ENCODE assay signal across 31 mouse cellular contexts in the genomic region with DNA sequence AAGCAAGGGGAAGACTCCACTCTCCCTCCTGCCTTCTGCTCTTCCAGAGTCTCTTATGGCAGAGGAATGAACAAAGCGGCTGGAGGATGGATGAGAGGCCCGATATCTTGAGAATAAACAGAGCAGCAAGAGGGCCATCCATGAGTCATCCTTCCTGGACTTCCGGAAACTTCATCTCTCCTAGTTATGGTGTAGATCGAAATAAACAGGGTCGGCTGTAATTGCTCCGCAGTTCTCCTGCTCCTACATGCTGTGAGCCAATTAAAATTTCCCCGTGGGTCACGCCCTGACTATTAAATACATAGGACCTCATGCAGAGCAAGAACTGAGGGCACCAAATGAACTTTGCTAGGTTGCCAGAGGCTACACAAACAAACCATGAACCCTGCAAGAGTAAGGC. TPM values are rescaled to one million over a fixed set of nuclear protein-coding genes. Genes with fewer than 3 reads are reported as not detected.
DNase-seq lines count a peak whose midpoint lies in the region; ATAC-seq lines count a peak whose summit lies in the region.
"Had no signal": no experiment of that assay in that cellular context is flagged by ENCODE, and none has a peak within 500 bp of the region (broad histone marks: within the 10 kb centered on the region; RNA-seq: fewer than 3 reads in every experiment).

No protein-coding gene starts in this region.

- H3K4me1 ChIP-seq in forebrain, embryonic 10.5 days: peaks cover 23% of the 10 kb centered on the region
- H3K4me1 ChIP-seq in forebrain, embryonic 15.5 days: no peaks in the 10 kb centered on the region
- H3K4me1 ChIP-seq in intestine, embryonic 16.5 days (ENCODE audit: control insufficient read depth, insufficient read depth, low read length): no peaks in the 10 kb centered on the region
- H3K4me1 ChIP-seq: forebrain, embryonic 13.5 days; liver, embryonic 13.5 days; midbrain, embryonic 13.5 days; stomach, embryonic 15.5 days had no signal

- peak; percentile 33 for DNase-seq in forebrain, embryonic 10.5 days (ENCODE audit: extremely low spot score, low spot score)
- peak; percentile 27 for DNase-seq in 416B (ENCODE audit: low read depth)
- peak; percentile 43 for DNase-seq in R1 (ENCODE audit: low read depth, low spot score)
- no peak for DNase-seq in adipocyte (ENCODE audit: low spot score)
- DNase-seq in cerebellum, postnatal 10 days: no peak
- DNase-seq: adrenal gland, postnatal 10 days; gastrocnemius, adult 2 months; gastrocnemius, postnatal 36 days; heart, adult 18-20 months; heart, postnatal 10 days; kidney, adult 8-10 months; kidney, postnatal 4 days; liver, embryonic 13.5 days; lung, adult 2 months; lung, postnatal 10 days; right cerebral cortex, postnatal 25 days had no signal

- H3K27me3 ChIP-seq in forebrain, embryonic 10.5 days (ENCODE audit: poor library complexity, severe bottlenecking): peaks cover 23% of the 10 kb centered on the region
- H3K27me3 ChIP-seq in forebrain, embryonic 15.5 days: no peaks in the 10 kb centered on the region
- no peaks in the 10 kb centered on the region for H3K27me3 ChIP-seq in intestine, embryonic 16.5 days (replicated peaks; ENCODE audit: control insufficient read depth, insufficient read depth, low read length)
- H3K27me3 ChIP-seq: forebrain, embryonic 13.5 days; heart, embryonic 13.5 days; liver, embryonic 13.5 days; midbrain, embryonic 13.5 days; neural tube, embryonic 13.5 days; stomach, embryonic 15.5 days had no signal

- H3K9me3 ChIP-seq in forebrain, embryonic 10.5 days: no peaks in the 10 kb centered on the region
- no peaks in the 10 kb centered on the region for H3K9me3 ChIP-seq in forebrain, embryonic 15.5 days
- no peaks in the 10 kb centered on the region for H3K9me3 ChIP-seq in intestine, embryonic 16.5 days (ENCODE audit: control insufficient read depth, low read length)
- H3K9me3 ChIP-seq: embryonic facial prominence, embryonic 13.5 days; forebrain, embryonic 13.5 days; limb, embryonic 12.5 days; liver, embryonic 13.5 days; midbrain, embryonic 13.5 days; neural tube, embryonic 13.5 days; stomach, embryonic 15.5 days had no signal

- no peaks in the 10 kb centered on the region for H3K36me3 ChIP-seq in forebrain, embryonic 10.5 days (replicated peaks)
- H3K36me3 ChIP-seq in forebrain, embryonic 15.5 days: no peaks in the 10 kb centered on the region
- H3K36me3 ChIP-seq in intestine, embryonic 16.5 days (ENCODE audit: control insufficient read depth, insufficient read depth, low read length): no peaks in the 10 kb centered on the region
- H3K36me3 ChIP-seq: embryonic facial prominence, embryonic 13.5 days; heart, embryonic 13.5 days; limb, embryonic 12.5 days; liver, embryonic 13.5 days; midbrain, embryonic 13.5 days; neural tube, embryonic 13.5 days; stomach, embryonic 15.5 days had no signal

- H3K9ac ChIP-seq in forebrain, embryonic 15.5 days (replicated peaks): no peak overlapping the region
- H3K9ac ChIP-seq in intestine, embryonic 16.5 days (ENCODE audit: low read depth, low read length): no peak overlapping the region
- H3K9ac ChIP-seq: embryonic facial prominence, embryonic 13.5 days; forebrain, embryonic 13.5 days; heart, embryonic 13.5 days; hindbrain, embryonic 14.5 days; limb, embryonic 12.5 days; liver, embryonic 13.5 days; midbrain, embryonic 13.5 days; neural tube, embryonic 13.5 days; stomach, embryonic 15.5 days had no signal

- no peak for ATAC-seq in forebrain, embryonic 15.5 days (replicated peaks)
- ATAC-seq in intestine, embryonic 16.5 days: peak; percentile 42
- ATAC-seq: CD4-positive, CD25-positive, alpha-beta regulatory T cell, adult 4 months; forebrain, embryonic 13.5 days; midbrain, embryonic 13.5 days had no signal

- WGBS in forebrain, embryonic 10.5 days: 54% methylated on average over 8 of the region's 8 CpGs
- 26% methylated on average over 8 of the region's 8 CpGs for WGBS in forebrain, embryonic 15.5 days
- WGBS in intestine, embryonic 16.5 days: 41% methylated on average over 8 of the region's 8 CpGs

- no peak overlapping the region for H3K4me2 ChIP-seq in forebrain, embryonic 15.5 days (replicated peaks)
- H3K4me2 ChIP-seq in intestine, embryonic 16.5 days (ENCODE audit: low read depth, low read length): no peak overlapping the region
- H3K4me2 ChIP-seq: embryonic facial prominence, embryonic 13.5 days; forebrain, embryonic 13.5 days; heart, embryonic 13.5 days; hindbrain, embryonic 14.5 days; limb, embryonic 12.5 days; liver, embryonic 13.5 days; midbrain, embryonic 13.5 days; neural tube, embryonic 13.5 days; stomach, embryonic 15.5 days had no signal

- no peak overlapping the region for H3K4me3 ChIP-seq in forebrain, embryonic 10.5 days
- H3K4me3 ChIP-seq in forebrain, embryonic 15.5 days: no peak overlapping the region
- no peak overlapping the region for H3K4me3 ChIP-seq in intestine, embryonic 16.5 days (ENCODE audit: low read length)
- H3K4me3 ChIP-seq: embryonic facial prominence, embryonic 13.5 days; erythroblast, embryonic 14.5 days; forebrain, embryonic 13.5 days; gastrocnemius, adult 2 months; heart, embryonic 13.5 days; limb, embryonic 12.5 days; liver, embryonic 13.5 days; midbrain, embryonic 13.5 days; neural tube, embryonic 13.5 days; stomach, embryonic 15.5 days had no signal

- H3K27ac ChIP-seq in forebrain, embryonic 10.5 days: peak overlapping the region; percentile 49; the same call in 1 of the 2 replicates
- no peak overlapping the region for H3K27ac ChIP-seq in forebrain, embryonic 15.5 days (replicated peaks)
- H3K27ac ChIP-seq in intestine, embryonic 16.5 days (ENCODE audit: low read length): no peak overlapping the region
- H3K27ac ChIP-seq: embryonic facial prominence, embryonic 13.5 days; forebrain, embryonic 13.5 days; gastrocnemius, adult 2 months; heart, embryonic 13.5 days; hindbrain, embryonic 14.5 days; kidney, postnatal 0 days; limb, embryonic 12.5 days; liver, embryonic 13.5 days; macrophage; midbrain, embryonic 13.5 days; neural tube, embryonic 13.5 days; stomach, embryonic 15.5 days had no signal

RNA-seq across cellular contexts. Expression of gene Clec3a, which starts 57.4 kb away (rescaled TPM):
- not detected in 2 replicates for polyA plus RNA-seq in forebrain, embryonic 10.5 days (2016; fragmentation: Nextera tagmentation; extraction: Ambion mirVana)
- not detected in 2 replicates for polyA plus RNA-seq in forebrain, embryonic 15.5 days (2015; fragmentation: Nextera tagmentation; extraction: Ambion mirVana)
- polyA plus RNA-seq in intestine, embryonic 16.5 days (2015; fragmentation: Nextera tagmentation; extraction: Ambion mirVana): not detected in 2 replicates
- polyA plus RNA-seq: CD4-positive, CD25-positive, alpha-beta regulatory T cell, adult 4 months; embryonic facial prominence, embryonic 13.5 days; erythroblast, embryonic 14.5 days; forebrain, embryonic 13.5 days; frontal cortex, adult 2 months; heart, embryonic 13.5 days; hindbrain, embryonic 14.5 days; kidney, postnatal 0 days; limb, embryonic 12.5 days; liver, embryonic 13.5 days; lung, adult 2 months; macrophage; midbrain, embryonic 13.5 days; neural tube, embryonic 13.5 days had no signal

Comparison
In these comparisons a context has a peak if more than half of its experiments do, and no peak if none do; other contexts are left out.
1. DNase-seq: peak in forebrain, embryonic 10.5 days (single experiment), 416B (single experiment) and R1 (single experiment); none in adipocyte (single experiment) and cerebellum, postnatal 10 days (0 of 2).